Mouse (Mus musculus) left cerebral cortex, postnatal 14 days (tissue): ENCODE measurements around the gene Rps12-ps3. TPM values are rescaled to one million over a fixed set of nuclear protein-coding genes. Genes with fewer than 3 reads are reported as not detected.

Experiments
- DNase-seq, 2 experiments: peaks; one replicate each; pipeline ENCODE4 v3.0.0; 2021 to 2022; ENCODE audit warnings: low spot score in 2 of 2, mixed read lengths in 1 of 2
- intact Hi-C: fragments of 180-260 bp; cut with DNase I; formaldehyde crosslinking; loops from one replicate; pipeline ENCODE4 v1.15.1; 2025
- total RNA-seq, 2 experiments: library from RNA; stranded (reverse); gene quantifications; 2 replicates each; pipeline ENCODE4 v1.2.3; 2021

Rps12-ps3 gene
- total RNA-seq, 2 experiments from 2014 or later = 204 to 211 TPM

DNA sequence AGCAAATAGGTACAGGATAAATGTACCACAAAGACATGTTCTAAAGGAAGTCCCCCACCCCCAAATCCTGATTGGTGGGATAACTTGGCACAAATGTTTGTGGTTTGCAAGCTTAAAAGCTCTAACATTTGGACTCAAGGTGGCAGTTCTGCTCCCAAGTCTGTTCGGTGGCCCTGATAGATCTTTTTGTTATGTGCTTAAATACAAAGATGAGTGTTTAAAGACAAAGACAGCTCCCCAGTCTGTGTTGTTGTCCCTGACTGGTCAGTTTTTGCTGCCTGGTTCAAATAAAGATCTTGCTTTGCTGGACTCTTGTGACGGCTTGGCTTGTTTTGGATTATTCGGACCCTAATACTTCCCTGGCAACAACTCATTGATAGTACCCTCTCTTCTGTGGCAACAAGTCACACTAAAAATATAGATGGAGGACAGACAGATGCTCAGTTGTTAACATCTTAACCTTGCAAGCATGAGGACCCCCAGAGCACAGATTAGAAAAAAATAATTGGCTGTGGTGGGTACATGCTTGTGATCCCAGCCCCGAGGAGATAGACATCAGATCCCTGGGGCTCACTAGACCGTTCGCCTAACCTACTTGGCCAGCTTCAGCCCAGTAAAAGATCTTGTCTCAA lies 27.4 kb downstream of the Rps12-ps3 start:
- intact Hi-C loops = no loop called here
- DNase-seq = no peak

DNA sequence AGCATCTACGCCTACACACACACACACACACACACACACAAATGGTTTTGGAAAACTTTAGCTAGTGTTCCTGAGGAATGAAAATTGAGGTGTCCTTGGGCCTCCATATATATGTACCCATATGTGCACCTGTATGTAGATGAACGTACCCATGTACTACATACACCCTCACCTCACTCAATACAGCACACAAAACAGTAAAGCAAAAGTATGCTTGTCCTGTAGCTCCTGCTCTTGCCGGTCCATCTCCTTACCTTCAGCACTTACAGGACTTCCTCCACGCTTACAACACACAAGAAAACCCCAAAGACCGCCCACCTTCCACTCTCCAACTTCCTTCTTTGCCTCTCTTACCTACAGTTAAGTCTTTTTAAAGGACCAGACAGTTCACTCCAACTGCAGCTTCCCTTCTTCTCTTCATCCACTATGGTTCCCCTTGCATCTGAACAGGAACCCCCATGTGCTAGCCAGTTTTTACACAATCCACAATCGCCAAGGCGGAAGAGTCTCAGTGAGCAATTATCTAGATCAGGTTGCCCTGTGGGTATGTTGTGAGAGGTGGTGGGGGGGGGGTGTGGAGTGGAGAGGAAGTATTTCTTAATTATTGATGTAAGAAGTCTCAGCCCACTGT lies 28.3 kb downstream of the Rps12-ps3 start:
- no peak for DNase-seq
- intact Hi-C loops = no loop called here

- intact Hi-C loops = no loop called here
- peak in 1 of 2 experiments; percentile 21 for DNase-seq
Observed at GRCm38 (mm10) chr19:59351151-59351889, 29.2 kb downstream of the Rps12-ps3 start.

GRCm38 (mm10) chr19:59352760-59353159 lies 30.7 kb downstream of the Rps12-ps3 start:
- intact Hi-C loops = no loop called here
- no peak for DNase-seq

GRCm38 (mm10) chr19:59354906-59355305 lies 32.8 kb downstream of the Rps12-ps3 start:
- intact Hi-C loops = no loop called here
- no peak for DNase-seq

DNA sequence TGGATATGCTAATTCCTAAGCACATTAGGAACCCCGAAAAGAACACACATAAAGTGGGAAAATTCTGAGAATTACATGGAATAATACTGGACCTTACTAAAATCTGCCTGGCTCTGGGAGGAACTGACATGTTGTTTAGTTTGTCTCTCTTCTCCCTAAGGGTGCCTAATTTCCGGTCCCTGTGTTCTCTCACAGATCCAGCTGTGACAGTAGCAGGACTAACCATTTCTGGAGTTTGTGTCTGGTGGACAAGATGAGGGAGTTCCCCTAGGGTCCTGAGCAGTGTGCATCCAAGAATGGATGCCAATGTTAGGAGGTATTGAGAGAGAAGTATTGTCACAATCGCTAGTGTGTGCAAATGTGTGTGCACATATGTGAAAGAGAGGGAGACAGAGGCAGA lies 34.3 kb downstream of the Rps12-ps3 start:
- no peak for DNase-seq
- intact Hi-C loops = no loop called here

GRCm38 (mm10) chr19:59356843-59357595 lies 34.9 kb downstream of the Rps12-ps3 start:
- intact Hi-C loops = no loop called here
- DNase-seq = no peak

DNA sequence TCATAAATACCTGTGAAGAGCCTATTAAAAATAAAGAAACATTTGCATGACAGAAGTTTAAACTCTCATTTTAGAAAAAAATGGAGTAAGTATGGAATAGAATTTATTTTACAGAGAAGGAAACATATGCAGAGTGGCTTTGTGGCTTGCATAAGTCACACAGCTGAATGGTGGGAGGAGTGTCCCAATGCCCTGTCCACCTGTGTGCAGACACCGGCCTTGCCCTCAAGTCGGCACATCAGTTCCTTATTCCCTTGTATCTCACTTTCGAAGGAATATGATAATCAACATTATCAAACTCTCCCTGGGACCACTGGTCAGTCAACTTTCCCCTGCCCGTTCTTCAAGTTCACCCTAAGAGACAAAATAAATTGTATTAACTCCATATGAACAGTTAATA lies 35.8 kb downstream of the Rps12-ps3 start:
- no peak for DNase-seq
- intact Hi-C loops = no loop called here

GRCm38 (mm10) chr19:59359202-59359601 lies 37.1 kb downstream of the Rps12-ps3 start:
- intact Hi-C loops = no loop called here
- no peak for DNase-seq

GRCm38 (mm10) chr19:59360486-59360896 lies 38.4 kb downstream of the Rps12-ps3 start:
- DNase-seq = no peak
- intact Hi-C loops = no loop called here

DNA sequence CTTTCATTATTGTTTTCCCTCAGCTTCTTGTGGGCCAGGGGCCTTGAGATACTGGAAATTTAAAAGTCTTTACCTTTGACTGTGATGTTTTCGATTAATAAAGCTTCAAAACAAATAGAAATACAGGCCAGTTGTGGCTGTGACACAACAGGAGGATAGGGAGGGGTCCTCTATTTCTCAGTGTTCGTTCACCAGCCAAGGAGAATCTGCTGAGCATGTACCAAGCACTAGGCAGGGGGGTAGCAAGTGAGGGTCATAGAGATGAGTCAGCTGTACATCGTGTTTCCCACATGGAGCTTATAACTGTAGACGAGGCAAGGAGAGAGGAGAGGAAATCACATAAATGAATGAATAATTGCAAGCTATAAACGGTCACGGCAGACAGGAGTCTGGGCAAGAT lies 40.6 kb downstream of the Rps12-ps3 start:
- intact Hi-C loops = no loop called here
- no peak for DNase-seq

DNA sequence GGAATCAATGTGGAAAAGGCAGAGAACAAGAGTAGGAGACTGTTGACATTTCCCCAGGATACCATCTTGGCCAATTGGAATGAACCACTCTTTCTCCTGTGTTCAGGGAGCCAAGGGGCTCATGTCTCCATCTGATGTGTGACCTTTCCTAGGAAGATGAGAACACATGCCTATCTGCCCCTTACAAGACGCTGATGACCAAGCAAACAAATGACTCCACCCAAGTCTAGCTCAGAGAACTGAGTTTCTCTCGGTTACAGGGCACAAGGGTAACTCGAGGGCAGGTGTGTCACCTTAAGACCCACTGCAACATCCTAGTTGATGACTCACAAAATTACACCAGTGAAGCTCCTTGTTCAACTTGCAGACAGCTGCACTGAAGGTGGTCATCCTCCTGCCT lies 41.6 kb downstream of the Rps12-ps3 start:
- DNase-seq = no peak
- intact Hi-C loops = no loop called here

DNA sequence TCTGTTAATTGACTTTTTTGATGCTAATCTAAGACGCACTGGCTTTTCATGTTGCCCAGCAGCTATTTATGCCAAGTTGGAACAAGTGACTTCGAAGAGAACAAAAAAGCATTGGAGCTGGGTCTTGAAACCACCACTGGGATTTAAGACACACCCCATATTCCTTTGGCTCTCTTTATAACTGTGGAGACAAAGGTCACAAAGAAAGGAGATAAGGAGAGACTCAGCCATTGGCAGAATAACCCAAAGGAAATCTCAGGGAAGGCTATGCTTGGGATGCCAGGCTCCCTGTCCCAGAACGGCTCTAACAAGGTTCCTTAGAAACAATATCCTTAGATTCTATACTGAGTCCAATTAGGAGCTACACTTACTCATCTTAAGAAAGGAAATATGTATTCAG lies 44.6 kb downstream of the Rps12-ps3 start:
- DNase-seq = no peak
- intact Hi-C loops = no loop called here

- DNase-seq = no peak
- intact Hi-C loops = no loop called here
Observed at GRCm38 (mm10) chr19:59367892-59368291, 45.8 kb downstream of the Rps12-ps3 start.

DNA sequence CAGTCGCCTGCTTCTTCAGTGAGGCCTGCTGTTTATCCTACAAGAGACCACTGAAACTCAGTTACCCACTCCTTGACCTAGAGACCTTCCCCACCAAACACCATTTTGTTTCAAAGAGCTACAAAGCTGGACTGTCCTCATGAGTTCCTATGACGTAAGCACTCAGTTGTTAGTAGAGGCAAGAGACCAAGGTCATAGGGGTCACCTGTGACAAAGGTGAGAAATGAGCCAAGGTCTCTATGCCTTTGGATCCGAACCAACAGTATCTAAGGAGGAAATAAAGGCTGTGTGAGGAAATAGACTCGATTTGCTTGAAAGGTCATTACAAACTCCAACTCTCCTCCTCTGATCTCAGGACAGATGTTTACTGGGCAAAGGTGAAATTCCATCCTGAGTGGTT lies 48.9 kb downstream of the Rps12-ps3 start:
- intact Hi-C loops = no loop called here
- DNase-seq = no peak

Other genes starting within 250 kb of the Rps12-ps3 start
- 10 to 100 TPM; 36.8 to 37.9 TPM for gene Shtn1, start 246.2 kb upstream of the Rps12-ps3 start, total RNA-seq
- gene Vax1, start 152.2 kb upstream of the Rps12-ps3 start, total RNA-seq = 1 to 10 TPM in 1 of 2 experiments, under 1 TPM in 1; 0.68 to 1.5 TPM
- gene Kcnk18, start 103.1 kb upstream of the Rps12-ps3 start, total RNA-seq = not detected
- gene Slc18a2, start 61.4 kb upstream of the Rps12-ps3 start, total RNA-seq = under 1 TPM; 0.42 to 0.70 TPM
- gene Pdzd8, start 23.5 kb downstream of the Rps12-ps3 start, total RNA-seq = 10 to 100 TPM; 60.8 to 61.8 TPM
- gene Emx2, start 136.1 kb downstream of the Rps12-ps3 start, total RNA-seq = 10 to 100 TPM; 10.6 to 10.9 TPM